Mouse (Mus musculus): ENCODE measurements around the gene Rfpl4b. TPM values are rescaled to one million over a fixed set of nuclear protein-coding genes. Genes with fewer than 3 reads are reported as not detected.

Gene Rfpl4b
- polyA plus RNA-seq (2012) = not detected in 2 replicates

DNA sequence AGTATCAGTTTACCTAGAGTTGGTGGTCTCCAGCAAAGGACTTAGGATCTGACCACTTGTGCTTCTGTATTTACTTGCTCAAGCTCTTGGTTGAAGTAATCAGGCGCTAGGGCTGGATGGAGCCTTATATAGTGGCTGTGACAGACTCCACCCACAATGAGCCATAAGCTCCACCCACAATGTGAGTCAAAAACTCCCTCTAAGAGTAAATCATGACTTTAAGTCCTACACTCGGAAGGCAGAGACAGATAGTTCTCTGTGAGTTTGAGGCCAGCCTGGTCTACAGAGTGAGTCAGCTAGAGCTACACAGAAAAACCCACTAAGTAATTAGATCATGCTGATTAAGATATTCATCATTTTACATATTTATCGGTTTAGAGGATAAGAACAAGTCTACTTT, at the start of gene Rfpl4b:
Gene Rfpl4b, minus strand, starts transcription at position 101 of the 400 bp plus-strand sequence.

Other genes with a start within 250 kb of the Rfpl4b start
- gene Lama4, start 143.7 kb upstream of the Rfpl4b start, polyA plus RNA-seq (2012) = 0.15 TPM in 1 of 2 replicates, not detected in the other